Mouse (Mus musculus): ENCODE measurements at regions not wholly inside any gene's neighbourhood (a gene's known extent, or its start where the extent isn't known, plus 50 kb on each side); places are given as distances from the start of the nearest gene placed in this dataset.
A peak's percentile ranks its signal among the peaks of the same experiment; 100 is the strongest.

GRCm38 (mm10) chr5:133482291-133483086 lies 617.0 kb upstream of the Castor2 start:
- peak; percentile 22 for DNase-seq

GRCm38 (mm10) chr5:133479205-133479604 lies 620.3 kb upstream of the Castor2 start:
- no peak for DNase-seq

DNA sequence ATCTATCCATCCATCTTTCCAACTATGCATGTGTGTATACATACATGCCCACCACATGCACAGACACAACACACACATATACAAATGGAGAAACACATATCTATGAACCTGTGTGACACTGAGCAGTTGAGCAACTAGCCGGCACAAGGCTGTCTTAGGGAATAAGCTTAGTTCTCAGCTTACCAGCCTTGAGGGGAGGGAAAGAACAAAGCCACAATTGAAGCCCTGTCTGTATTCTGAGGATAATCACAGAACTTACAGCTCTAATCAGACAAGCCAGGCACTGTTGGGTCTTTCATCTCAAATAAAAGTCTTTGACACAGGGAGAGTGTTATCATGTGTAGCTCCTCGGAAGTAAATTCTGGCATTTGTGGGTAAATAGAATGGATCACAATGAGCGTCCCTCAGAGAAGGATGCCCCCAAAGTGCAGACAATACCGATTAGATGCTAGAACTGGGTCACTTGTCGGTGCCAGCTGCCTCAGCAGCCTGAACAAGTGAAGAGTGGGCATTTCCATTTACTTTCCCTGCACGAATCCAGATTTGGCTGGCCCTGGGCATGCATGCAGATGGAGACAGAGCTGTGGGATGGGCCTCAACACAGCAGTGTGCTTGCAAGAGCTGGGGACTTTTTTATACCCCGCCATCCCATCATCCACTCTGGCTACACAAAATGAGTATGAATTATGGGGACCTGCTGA lies 646.0 kb upstream of the Castor2 start:
- DNase-seq: peak; percentile 70

- no peak for DNase-seq
Measured at GRCm38 (mm10) chr5:133449926-133450325, 649.6 kb upstream of the Castor2 start.

- peak; percentile 18 for DNase-seq
Measured at GRCm38 (mm10) chr5:133400826-133401225, 698.7 kb upstream of the Castor2 start.

DNA sequence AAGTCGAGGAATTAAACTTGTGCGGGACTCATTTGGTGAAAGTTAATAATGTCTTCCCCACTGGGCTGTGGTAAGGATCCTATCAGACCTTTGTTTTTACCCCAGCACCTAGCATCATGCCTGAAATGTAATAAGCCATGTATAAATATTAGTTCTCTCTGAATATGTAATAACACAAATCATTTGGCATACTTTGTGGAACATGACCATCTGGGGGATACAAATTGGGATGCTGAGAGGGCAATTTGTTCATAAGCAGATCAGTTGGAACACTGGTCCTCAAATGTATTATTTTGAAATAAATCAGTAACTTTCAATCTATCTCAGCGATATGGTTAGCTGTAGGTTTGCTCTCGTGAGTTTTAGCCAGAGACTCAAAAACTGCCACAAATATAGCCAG lies 709.6 kb upstream of the Castor2 start:
- DNase-seq: no peak

- DNase-seq: no peak
Measured at GRCm38 (mm10) chr5:133389023-133389840, 710.3 kb upstream of the Castor2 start.

GRCm38 (mm10) chr5:133385374-133386349 lies 713.8 kb upstream of the Castor2 start:
- no peak for DNase-seq

DNA sequence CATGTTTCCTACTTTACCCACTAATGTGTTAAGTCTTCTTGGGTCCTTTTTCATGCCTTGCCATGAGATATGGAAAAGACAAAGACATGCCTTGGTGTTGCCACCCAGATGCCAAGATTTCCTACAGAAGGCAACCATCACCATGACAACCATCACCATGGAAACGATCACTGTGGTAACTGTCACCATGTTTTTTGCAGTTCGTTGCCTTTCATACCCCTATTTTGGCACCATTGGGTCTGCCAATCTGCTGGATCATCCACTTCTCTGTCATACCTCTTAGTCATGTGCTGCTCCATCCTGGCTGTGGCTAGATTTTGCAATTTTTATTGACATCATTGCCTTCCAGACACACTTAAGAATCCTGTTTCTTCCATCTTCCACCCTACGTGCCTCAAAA lies 733.7 kb upstream of the Castor2 start:
- DNase-seq: no peak

DNA sequence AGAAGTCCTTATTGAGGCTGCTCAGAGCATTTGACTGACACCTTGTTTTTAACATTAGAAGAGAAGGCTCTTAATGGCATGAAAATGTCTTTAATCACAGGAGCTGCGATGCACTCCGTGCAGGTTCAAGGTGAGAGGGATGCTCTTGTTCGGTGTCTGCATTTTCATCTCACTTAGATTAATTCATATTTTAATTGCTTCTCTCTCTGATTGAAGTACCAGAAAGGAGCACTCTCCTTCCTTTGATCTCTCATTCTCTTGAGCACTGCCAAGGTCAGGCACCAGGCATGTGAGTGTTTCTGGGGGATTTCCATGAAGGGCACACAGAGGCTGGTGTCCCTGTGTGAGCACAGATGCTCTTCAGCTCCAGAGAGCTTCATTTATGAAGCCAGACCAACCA lies 752.0 kb upstream of the Castor2 start:
- DNase-seq: no peak

- DNase-seq: no peak
Measured at GRCm38 (mm10) chr5:133341973-133342372, 757.5 kb upstream of the Castor2 start.

GRCm38 (mm10) chr5:133320626-133321025 lies 777.5 kb upstream of the Auts2 start:
- DNase-seq: no peak

GRCm38 (mm10) chr5:133320206-133320605 lies 777.1 kb upstream of the Auts2 start:
- no peak for DNase-seq

GRCm38 (mm10) chr5:133314031-133314430 lies 770.9 kb upstream of the Auts2 start:
- no peak for DNase-seq

GRCm38 (mm10) chr5:133310979-133311890 lies 768.1 kb upstream of the Auts2 start:
- peak; percentile 22 for DNase-seq

- no peak for DNase-seq
Measured at GRCm38 (mm10) chr5:133267887-133268286, 724.7 kb upstream of the Auts2 start.

DNA sequence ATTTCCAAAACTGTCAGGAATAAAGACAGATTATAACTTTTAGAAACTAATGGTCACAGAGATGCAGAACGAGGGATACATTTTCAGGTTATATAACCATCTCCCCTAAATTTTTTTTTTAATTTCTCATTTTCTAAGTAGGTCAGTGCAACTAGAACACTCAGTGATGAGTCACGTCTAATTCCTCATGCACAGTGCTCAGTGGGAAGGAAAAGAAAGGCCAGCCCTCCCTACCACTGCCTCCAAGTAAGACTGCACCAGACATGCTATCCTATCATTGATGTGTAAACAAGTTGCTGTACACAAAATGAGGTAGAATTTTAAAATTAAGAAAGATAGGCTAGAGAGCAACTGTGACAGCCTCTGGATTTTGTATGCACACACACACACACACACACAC lies 724.2 kb upstream of the Auts2 start:
- peak; percentile 31 for DNase-seq

- DNase-seq: peak; percentile 23
Measured at GRCm38 (mm10) chr5:133264976-133265375, 721.8 kb upstream of the Auts2 start.

DNA sequence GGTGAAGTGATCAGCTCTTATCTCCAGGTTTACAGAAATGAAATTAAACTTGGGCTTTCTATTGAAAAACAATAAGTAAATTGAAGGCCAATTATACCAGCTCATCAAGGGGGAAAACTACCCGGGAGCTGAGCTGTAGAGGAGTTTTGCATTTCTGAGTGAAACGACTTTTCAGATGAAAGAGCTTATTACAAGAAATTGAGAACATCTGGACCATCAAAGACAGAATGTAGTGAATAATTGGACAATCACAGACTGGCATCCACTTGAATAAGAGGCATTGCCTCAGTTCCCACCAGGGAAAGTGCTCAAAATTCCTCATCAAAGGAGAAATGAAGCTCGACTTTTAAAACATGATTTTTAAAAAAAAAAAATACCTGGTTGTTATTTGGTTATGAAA lies 675.7 kb upstream of the Auts2 start:
- DNase-seq: no peak

- no peak for DNase-seq
Measured at GRCm38 (mm10) chr5:133198546-133198945, 655.4 kb upstream of the Auts2 start.

All from cerebellum, adult 11-12 months (tissue).